Mouse (Mus musculus) right cerebral cortex, postnatal 14 days (tissue): ENCODE data around the gene Slc25a47.

Experiments used
- DNase-seq: peaks from one replicate; pipeline ENCODE4 v3.0.0; 2022

The Slc25a47 gene

GRCm38 (mm10) chr12:108865007-108865494, 29.2 kb downstream of the Slc25a47 start:
- no peak for DNase-seq

DNA sequence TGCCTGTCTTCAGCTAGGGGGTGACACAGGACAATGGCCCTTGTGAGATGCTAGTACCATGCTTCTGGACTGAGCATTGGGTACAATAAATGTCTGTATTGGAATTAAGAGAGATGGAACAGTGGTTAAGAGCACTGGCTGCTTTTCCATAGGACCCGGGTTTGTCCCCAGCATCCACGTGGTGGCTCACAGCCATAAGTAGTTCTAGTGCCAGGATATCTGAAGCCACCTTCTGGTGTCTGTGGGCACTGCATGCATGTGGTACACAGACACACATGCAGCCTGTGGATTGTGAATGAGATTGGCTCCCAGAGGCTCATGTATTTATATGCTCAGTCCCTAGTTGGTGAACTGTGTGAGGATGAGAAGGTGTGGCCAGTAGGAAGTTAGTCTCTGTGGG, 33.7 kb downstream of the Slc25a47 start:
- DNase-seq, result no peak

GRCm38 (mm10) chr12:108873122-108873521, 37.3 kb downstream of the Slc25a47 start:
- no peak for DNase-seq

DNA sequence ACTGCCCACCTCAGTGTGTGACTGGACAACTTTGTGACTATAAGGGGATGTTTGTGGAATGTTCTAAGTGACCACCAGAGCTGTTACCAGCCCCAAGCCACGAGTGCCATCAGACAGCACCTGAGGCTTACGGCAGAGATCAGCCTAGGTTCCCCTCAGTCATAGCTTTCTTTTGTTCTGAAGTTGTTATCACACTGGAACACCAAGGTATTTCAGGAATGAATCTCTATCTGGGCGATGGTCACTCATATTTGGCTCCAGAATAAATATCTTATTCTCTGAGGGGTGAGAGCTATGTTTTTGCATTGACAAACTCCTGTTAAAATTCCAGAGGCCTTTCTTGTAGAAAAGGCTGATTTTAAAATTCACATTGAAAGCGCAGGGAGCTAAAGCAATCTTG, 43.3 kb downstream of the Slc25a47 start:
- no peak for DNase-seq

DNA sequence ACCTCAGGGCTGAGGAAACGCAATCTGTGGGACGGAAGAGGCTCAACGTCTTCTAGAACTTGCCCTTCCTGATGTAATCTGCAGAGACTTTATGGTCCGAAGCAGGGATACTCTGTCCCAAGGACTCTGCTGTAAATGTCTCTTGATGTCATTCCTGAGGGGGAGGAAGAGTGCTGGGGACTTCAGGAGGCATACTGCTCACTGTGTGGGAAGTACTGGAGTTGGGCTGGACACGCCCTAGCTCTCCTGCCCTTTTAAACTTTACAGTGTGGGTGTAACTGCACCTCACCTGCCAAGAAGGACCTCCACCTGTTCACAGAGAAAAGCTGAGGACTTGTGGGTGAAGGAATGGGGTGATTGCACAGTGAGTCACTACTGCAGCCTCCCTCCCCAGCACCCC, 44.8 kb downstream of the Slc25a47 start:
- no peak for DNase-seq

- DNase-seq, result no peak
These were observed 45.3 kb downstream of the Slc25a47 start for GRCm38 (mm10) chr12:108881192-108881591.

- DNase-seq, result no peak
These were observed 46.9 kb downstream of the Slc25a47 start for GRCm38 (mm10) chr12:108882776-108883175.

DNA sequence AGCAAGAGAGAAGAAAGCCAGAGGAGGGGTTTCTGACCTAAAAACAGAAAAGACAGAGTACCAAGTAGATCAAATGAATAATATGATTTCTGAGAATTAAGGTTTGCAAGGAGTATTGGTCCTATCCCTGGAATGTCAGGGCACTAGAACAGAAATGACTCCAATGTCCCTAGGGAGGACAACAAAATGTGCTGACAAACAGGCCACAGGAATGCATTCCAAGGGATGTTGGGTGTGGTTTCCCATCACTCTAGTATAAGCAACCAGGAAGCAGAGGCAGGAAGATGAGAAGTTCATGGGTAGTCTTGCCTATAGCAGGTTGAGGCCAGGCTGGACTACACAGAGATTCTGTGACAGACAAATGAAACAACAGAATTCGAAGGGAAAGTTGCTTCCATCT, 50.1 kb downstream of the Slc25a47 start:
- DNase-seq, result no peak

GRCm38 (mm10) chr12:108887077-108887476, 51.2 kb downstream of the Slc25a47 start:
- DNase-seq, result no peak

GRCm38 (mm10) chr12:108888632-108889031, 52.8 kb downstream of the Slc25a47 start:
- no peak for DNase-seq

- DNase-seq, result no peak
These were observed 57.3 kb downstream of the Slc25a47 start, which contains the start of gene Wdr25 for GRCm38 (mm10) chr12:108892989-108893714. Gene Wdr25 (plus strand): TSS chr12:108893631.

GRCm38 (mm10) chr12:108893715-108894431, 58.0 kb downstream of the Slc25a47 start, which contains the start of gene Wars:
Gene Wars (minus strand): TSS chr12:108894174.
- peak; percentile 94 for DNase-seq

DNA sequence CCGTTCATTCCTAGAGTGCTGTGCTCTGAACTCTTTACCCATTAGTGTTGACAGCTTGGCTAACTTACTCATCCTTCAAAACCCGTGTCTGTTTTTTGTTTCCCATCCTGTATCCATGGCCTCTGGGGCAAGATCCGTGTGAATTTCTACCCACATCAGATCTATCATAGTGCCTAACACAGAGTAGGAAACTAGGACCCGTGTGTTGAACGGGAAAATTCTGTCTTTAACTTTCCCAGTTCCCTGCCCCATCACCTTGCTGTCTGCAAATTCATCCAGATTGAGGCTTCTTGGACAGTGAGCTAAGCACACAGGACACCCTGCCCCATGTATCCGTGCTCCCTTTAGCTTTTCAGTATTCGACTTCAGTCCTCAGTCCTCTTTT, 58.6 kb downstream of the Slc25a47 start:
- DNase-seq, result no peak

- DNase-seq, result no peak
These were observed 60.2 kb downstream of the Slc25a47 start for GRCm38 (mm10) chr12:108896006-108896405.

DNA sequence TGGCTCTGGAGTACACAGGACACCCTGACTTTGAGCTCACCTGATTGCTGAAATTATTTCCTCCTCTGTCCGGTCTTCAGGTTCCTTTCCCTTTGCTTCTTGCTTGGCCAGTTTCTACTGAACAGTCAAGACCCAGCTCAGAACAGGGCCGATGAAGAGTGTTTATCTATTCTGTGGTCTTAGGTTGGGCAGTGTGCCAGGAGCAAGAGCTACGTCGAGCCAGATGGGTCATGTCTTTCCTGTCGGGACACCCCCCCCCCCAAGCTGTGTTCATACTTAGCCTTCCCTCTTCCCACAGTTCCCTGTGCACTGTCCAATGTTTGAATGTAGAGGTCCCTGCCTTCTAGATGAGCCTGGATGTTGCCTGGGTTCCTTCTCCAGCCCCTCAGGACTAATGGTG, 65.5 kb downstream of the Slc25a47 start:
- DNase-seq, result no peak

- peak; percentile 65 for DNase-seq
These were observed 67.1 kb downstream of the Slc25a47 start for GRCm38 (mm10) chr12:108902940-108903339.

GRCm38 (mm10) chr12:108903600-108904275, 67.9 kb downstream of the Slc25a47 start:
- peak; percentile 74 for DNase-seq

DNA sequence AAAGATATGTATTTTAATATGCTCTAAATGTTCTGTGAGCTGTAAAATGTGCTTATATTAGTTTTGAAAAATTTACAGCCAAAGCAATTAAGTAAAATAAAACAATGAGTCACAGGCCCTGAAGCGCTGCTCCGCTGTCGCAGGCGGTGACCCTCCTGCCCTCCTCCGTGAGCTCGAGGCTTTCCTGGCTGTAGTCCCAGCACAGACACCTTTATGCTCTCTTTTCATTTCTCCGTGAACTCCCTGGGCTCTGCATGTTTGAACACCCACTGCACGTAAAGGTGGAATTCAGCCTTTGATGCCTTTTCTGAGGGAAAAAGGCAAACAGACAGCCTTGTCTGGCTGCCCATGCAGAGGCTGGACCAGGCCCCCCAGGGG, 68.4 kb downstream of the Slc25a47 start:
- no peak for DNase-seq

DNA sequence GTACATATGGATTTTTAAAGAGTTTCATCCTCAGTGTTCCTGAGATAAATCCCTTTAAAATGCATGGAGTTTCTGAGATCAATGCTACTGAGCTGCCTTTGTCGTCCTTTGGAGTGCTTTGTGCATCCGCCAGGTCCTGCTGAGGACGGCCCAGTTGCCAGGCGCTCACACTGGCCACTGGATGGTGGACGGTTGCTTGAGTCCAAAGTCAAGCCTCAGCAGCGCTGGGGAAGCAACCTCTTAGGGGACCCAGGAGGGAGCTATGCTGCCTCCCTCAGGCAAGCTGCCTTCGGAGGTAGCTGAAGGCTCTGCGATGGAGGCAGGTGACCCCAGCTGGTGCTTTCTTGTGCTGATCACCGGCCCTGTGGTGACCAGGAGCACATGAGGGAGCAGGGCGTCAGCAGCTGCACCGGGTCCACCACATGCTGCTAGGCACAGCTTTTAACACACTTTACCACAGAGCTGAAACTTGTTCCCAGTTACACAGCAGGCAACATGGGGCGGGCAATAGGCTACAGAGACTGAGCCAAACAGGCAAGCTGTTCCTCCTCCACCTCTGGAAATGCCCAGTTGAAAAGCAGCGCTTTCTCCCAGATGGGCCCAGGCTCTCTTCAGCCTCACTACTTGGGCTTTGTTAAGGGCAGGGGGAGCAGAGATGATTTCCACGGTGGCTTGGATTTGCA, 69.9 kb downstream of the Slc25a47 start:
- no peak for DNase-seq

- no peak for DNase-seq
These were observed 70.6 kb downstream of the Slc25a47 start for GRCm38 (mm10) chr12:108906398-108906797.
